Mouse (Mus musculus) intestine, embryonic 14.5 days (tissue): ENCODE results near the gene Dpp6. TPM values are rescaled to one million over a fixed set of nuclear protein-coding genes. Genes with fewer than 3 reads are reported as not detected.

Experiments used
- ATAC-seq: fragments of 200-750 bp; cut with Nextera tagmentation; replicated peaks from 2 replicates; pipeline ENCODE4 v1.8.0; 2017; ENCODE audit warnings: low read depth, moderate number of reproducible peaks, moderate TSS enrichment, moderate library complexity; ENCODE audit not compliant: low FRiP score, low TSS enrichment
- DNase-seq: peaks from one replicate; pipeline ENCODE4 v3.0.0-alpha.2; 2018; ENCODE audit warnings: low spot score
- H3K27ac ChIP-seq: fragments of 300-500 bp; sonication (generic); 2 replicates; pipeline ENCODE4 v1.5.1; 2014; ENCODE audit warnings: low read depth, mild to moderate bottlenecking, control low read depth
- H3K27me3 ChIP-seq: fragments of 300-500 bp; sonication (generic); replicated peaks from 2 replicates; pipeline ENCODE4 v1.6.1; 2014; ENCODE audit warnings: low read length, control low read depth; ENCODE audit not compliant: control insufficient read depth, insufficient read depth
- H3K36me3 ChIP-seq: fragments of 300-500 bp; sonication (generic); 2 replicates; pipeline ENCODE4 v1.6.1; 2014; ENCODE audit warnings: low read length, control low read depth; ENCODE audit not compliant: control insufficient read depth, insufficient read depth
- H3K4me1 ChIP-seq: fragments of 300-500 bp; sonication (generic); replicated peaks from 2 replicates; pipeline ENCODE4 v1.6.1; 2014; ENCODE audit warnings: low read length, control low read depth, mixed read lengths; ENCODE audit not compliant: control insufficient read depth, insufficient read depth
- H3K4me2 ChIP-seq: fragments of 300-500 bp; sonication (generic); 2 replicates; pipeline ENCODE4 v1.6.1; 2014; ENCODE audit warnings: low read length
- H3K4me3 ChIP-seq: fragments of 300-500 bp; sonication (generic); 2 replicates; pipeline ENCODE4 v1.5.1; 2014; ENCODE audit warnings: low read depth, low read length, control low read depth, mixed read lengths
- H3K9ac ChIP-seq: fragments of 300-500 bp; sonication (generic); 2 replicates; pipeline ENCODE4 v1.6.1; 2014; ENCODE audit warnings: mild to moderate bottlenecking, low read length
- H3K9me3 ChIP-seq: fragments of 300-500 bp; sonication (generic); 2 replicates; pipeline ENCODE4 v1.6.1; 2016; ENCODE audit warnings: low read length, control low read depth; ENCODE audit not compliant: control insufficient read depth
- WGBS: fragments of 180-500 bp; shearing (Covaris S2); extraction: QIAGEN DNeasy Blood & Tissue Kit; methylation state at CpG from one replicate; pipeline ENCODE4 v1.1.7; 2014; 5-methylcytosine and 5-hydroxymethylcytosine counted together
- polyA plus RNA-seq: library from polyadenylated mRNA; unstranded; fragments of >200 nt; fragmentation: Nextera tagmentation; extraction: Ambion mirVana; gene quantifications from 2 replicates; pipeline ENCODE4 v1.2.1, GENCODE M21; 2014

Gene Dpp6
- polyA plus RNA-seq, 1 experiment from 2014 or later, result 2.0 TPM

- no peak overlapping the region for H3K9ac ChIP-seq
- WGBS, result 77% methylated on average over 1 of the region's 1 CpGs
- no peaks in the 10 kb centered on the region for H3K4me1 ChIP-seq
- no peak overlapping the region for H3K4me3 ChIP-seq
- no peak for DNase-seq
- no peaks in the 10 kb centered on the region for H3K9me3 ChIP-seq
- H3K27me3 ChIP-seq, result no peaks in the 10 kb centered on the region
- H3K36me3 ChIP-seq, result no peaks in the 10 kb centered on the region
- no peak overlapping the region for H3K27ac ChIP-seq
- no peak for ATAC-seq
- no peak overlapping the region for H3K4me2 ChIP-seq
Observed at GRCm38 (mm10) chr5:27418856-27419255, 601.9 kb downstream of the Dpp6 start.

- DNase-seq (no peak), ATAC-seq (peak; percentile 85; the same call in 1 of the 2 replicates)
- Histone ChIP-seq H3K4me3 (no peak overlapping the region), H3K4me1 (no peaks in the 10 kb centered on the region), H3K9me3 (no peaks in the 10 kb centered on the region), H3K36me3 (no peaks in the 10 kb centered on the region), H3K9ac (no peak overlapping the region), H3K27ac (no peak overlapping the region), H3K4me2 (no peak overlapping the region), H3K27me3 (no peaks in the 10 kb centered on the region)
- WGBS, result 55% methylated on average over 4 of the region's 4 CpGs
Observed at GRCm38 (mm10) chr5:27421090-27421635, 604.2 kb downstream of the Dpp6 start.

GRCm38 (mm10) chr5:27423766-27424165, 606.8 kb downstream of the Dpp6 start:
- Histone ChIP-seq H3K4me1 (no peaks in the 10 kb centered on the region), H3K4me2 (no peak overlapping the region), H3K27me3 (no peaks in the 10 kb centered on the region), H3K9me3 (no peaks in the 10 kb centered on the region), H3K27ac (no peak overlapping the region), H3K36me3 (no peaks in the 10 kb centered on the region), H3K4me3 (no peak overlapping the region), H3K9ac (no peak overlapping the region)
- ATAC-seq, result no peak
- 69% methylated on average over 3 of the region's 3 CpGs for WGBS
- DNase-seq, result no peak

- 64% methylated on average over 3 of the region's 3 CpGs for WGBS
- Histone ChIP-seq H3K9ac (no peak overlapping the region), H3K27me3 (no peaks in the 10 kb centered on the region), H3K27ac (no peak overlapping the region), H3K4me3 (no peak overlapping the region), H3K4me2 (no peak overlapping the region), H3K36me3 (no peaks in the 10 kb centered on the region), H3K9me3 (no peaks in the 10 kb centered on the region), H3K4me1 (no peaks in the 10 kb centered on the region)
- DNase-seq (no peak), ATAC-seq (no peak)
Observed at GRCm38 (mm10) chr5:27424484-27425080, 607.6 kb downstream of the Dpp6 start.

GRCm38 (mm10) chr5:27426200-27426599, 609.2 kb downstream of the Dpp6 start:
- H3K9me3 ChIP-seq, result no peaks in the 10 kb centered on the region
- no peak overlapping the region for H3K9ac ChIP-seq
- H3K36me3 ChIP-seq, result no peaks in the 10 kb centered on the region
- no peaks in the 10 kb centered on the region for H3K4me1 ChIP-seq
- no peak overlapping the region for H3K4me2 ChIP-seq
- ATAC-seq (no peak), DNase-seq (no peak)
- no peaks in the 10 kb centered on the region for H3K27me3 ChIP-seq
- H3K27ac ChIP-seq, result no peak overlapping the region
- H3K4me3 ChIP-seq, result no peak overlapping the region
- 76% methylated on average over 1 of the region's 1 CpGs for WGBS

GRCm38 (mm10) chr5:27433584-27433983, 616.6 kb downstream of the Dpp6 start:
- ATAC-seq (no peak), DNase-seq (peak; percentile 20)
- no peak overlapping the region for H3K27ac ChIP-seq
- no peaks in the 10 kb centered on the region for H3K36me3 ChIP-seq
- H3K27me3 ChIP-seq, result no peaks in the 10 kb centered on the region
- no peak overlapping the region for H3K9ac ChIP-seq
- H3K4me1 ChIP-seq, result no peaks in the 10 kb centered on the region
- H3K9me3 ChIP-seq, result no peaks in the 10 kb centered on the region
- no peak overlapping the region for H3K4me2 ChIP-seq
- H3K4me3 ChIP-seq, result no peak overlapping the region

GRCm38 (mm10) chr5:27453201-27453845, 636.3 kb downstream of the Dpp6 start:
- Histone ChIP-seq H3K9me3 (no peaks in the 10 kb centered on the region), H3K9ac (no peak overlapping the region), H3K27ac (no peak overlapping the region), H3K4me3 (no peak overlapping the region), H3K4me2 (no peak overlapping the region), H3K36me3 (no peaks in the 10 kb centered on the region), H3K4me1 (no peaks in the 10 kb centered on the region), H3K27me3 (no peaks in the 10 kb centered on the region)
- 33% methylated on average over 3 of the region's 3 CpGs for WGBS
- ATAC-seq, result no peak
- DNase-seq, result no peak

GRCm38 (mm10) chr5:27454386-27454785, 637.4 kb downstream of the Dpp6 start:
- Histone ChIP-seq H3K27me3 (no peaks in the 10 kb centered on the region), H3K9me3 (no peaks in the 10 kb centered on the region), H3K4me1 (no peaks in the 10 kb centered on the region), H3K27ac (no peak overlapping the region), H3K4me3 (no peak overlapping the region), H3K36me3 (no peaks in the 10 kb centered on the region), H3K9ac (no peak overlapping the region), H3K4me2 (no peak overlapping the region)
- 79% methylated on average over 3 of the region's 3 CpGs for WGBS
- DNase-seq (no peak), ATAC-seq (no peak)

- H3K9me3 ChIP-seq, result no peaks in the 10 kb centered on the region
- no peaks in the 10 kb centered on the region for H3K4me1 ChIP-seq
- 83% methylated on average over 1 of the region's 1 CpGs for WGBS
- no peak overlapping the region for H3K9ac ChIP-seq
- no peaks in the 10 kb centered on the region for H3K27me3 ChIP-seq
- ATAC-seq (no peak), DNase-seq (no peak)
- H3K4me2 ChIP-seq, result no peak overlapping the region
- no peak overlapping the region for H3K27ac ChIP-seq
- no peak overlapping the region for H3K4me3 ChIP-seq
- no peaks in the 10 kb centered on the region for H3K36me3 ChIP-seq
Observed at GRCm38 (mm10) chr5:27456981-27457380, 640.0 kb downstream of the Dpp6 start.
